Mouse (Mus musculus) liver, embryonic 14.5 days (tissue): ENCODE data around the gene Sbf2.

Experiments used
- CTCF ChIP-seq: IDR thresholded peaks from 2 replicates; pipeline ENCODE4 v1.5.1; 2016; ENCODE audit warnings: antibody characterized with exemption, low read depth, control low read depth
- EP300 ChIP-seq: IDR thresholded peaks from 2 replicates; pipeline ENCODE4 v1.6.1; 2016; ENCODE audit warnings: antibody characterized with exemption, low read depth

DNA sequence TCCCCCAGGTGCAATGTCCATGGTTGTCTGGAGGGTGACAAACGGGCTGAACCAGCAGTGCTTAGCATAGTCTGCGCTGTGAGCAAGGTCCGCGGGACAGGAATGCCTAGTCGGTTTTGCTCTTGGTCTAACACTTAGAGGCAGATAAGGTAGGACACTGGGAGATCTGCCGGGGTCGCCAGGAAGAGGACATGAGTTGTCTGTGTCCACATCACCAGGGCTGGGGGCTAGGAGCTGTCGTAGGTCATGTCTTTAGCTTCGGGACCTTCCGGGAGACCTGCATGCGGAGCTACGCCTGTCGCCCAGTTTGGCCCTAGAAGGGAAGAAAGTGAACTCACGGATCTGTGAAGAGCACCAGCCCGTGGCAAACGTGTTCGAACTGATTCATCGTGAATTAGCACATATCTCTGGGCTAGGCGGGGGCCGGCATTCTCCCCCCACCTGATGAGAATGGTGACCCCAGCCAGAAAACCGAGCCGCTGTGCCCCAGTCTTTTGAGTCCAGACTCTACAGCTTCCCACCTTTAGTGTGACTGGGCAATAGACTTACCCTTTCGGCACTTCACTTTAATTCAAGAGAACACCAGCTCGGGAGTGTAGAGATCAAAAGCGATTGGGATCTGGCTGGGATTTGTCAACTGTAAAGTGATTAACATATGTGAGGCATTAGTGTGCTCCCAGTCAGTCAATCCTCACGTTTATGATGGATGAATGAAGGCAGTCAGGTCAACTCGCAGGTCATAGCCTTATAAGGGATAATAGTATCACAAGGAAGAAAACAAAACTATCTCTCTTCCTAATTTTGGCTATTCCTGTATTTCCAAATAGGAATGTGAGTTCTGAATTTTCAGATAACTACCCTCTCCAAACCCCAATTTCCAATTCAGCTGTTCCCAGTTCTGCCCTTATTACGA lies 11.7 kb upstream of the Sbf2 start:
- no peak for TF ChIP-seq CTCF
- no peak for TF ChIP-seq EP300
